Mouse (Mus musculus) mouse trophoblast stem cell (cell line): Measurements from ENCODE around the gene Spg7.
"Not testable (repeated sequence)": the region's sequence is repeated elsewhere in the genome, so short reads cannot be mapped to it uniquely, and the experiment has no call there.

Experiments
- in situ Hi-C, 2 experiments: fragments of 300-500 bp; cut with MseI, MboI; formaldehyde crosslinking; loops; 2 replicates in 1 of 2; 3 replicates in 1 of 2; pipeline ENCODE4 v1.15.1; 2025

Spg7 gene

GRCm38 (mm10) chr8:123041008-123041773 lies 21.6 kb upstream of the Spg7 start:
- in situ Hi-C loops = no loop called here

DNA sequence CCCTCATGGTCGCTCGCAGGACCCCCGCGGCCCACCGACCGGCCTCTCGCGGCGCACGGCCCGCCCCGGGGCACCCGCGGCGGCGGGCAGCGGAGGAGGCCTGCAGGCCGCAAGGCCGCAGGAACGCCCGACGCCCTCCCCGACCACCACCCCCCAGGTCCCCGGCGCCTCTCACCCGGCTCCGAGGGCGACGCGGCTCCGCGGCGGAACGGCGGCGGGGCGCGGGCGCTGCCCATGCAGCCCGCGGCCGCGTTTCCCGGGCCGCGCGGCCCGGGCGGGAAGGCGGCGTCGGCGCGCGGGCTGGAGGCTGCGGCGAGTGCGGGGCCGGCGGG lies 21.0 kb upstream of the Spg7 start:
- in situ Hi-C loops = no loop called here

DNA sequence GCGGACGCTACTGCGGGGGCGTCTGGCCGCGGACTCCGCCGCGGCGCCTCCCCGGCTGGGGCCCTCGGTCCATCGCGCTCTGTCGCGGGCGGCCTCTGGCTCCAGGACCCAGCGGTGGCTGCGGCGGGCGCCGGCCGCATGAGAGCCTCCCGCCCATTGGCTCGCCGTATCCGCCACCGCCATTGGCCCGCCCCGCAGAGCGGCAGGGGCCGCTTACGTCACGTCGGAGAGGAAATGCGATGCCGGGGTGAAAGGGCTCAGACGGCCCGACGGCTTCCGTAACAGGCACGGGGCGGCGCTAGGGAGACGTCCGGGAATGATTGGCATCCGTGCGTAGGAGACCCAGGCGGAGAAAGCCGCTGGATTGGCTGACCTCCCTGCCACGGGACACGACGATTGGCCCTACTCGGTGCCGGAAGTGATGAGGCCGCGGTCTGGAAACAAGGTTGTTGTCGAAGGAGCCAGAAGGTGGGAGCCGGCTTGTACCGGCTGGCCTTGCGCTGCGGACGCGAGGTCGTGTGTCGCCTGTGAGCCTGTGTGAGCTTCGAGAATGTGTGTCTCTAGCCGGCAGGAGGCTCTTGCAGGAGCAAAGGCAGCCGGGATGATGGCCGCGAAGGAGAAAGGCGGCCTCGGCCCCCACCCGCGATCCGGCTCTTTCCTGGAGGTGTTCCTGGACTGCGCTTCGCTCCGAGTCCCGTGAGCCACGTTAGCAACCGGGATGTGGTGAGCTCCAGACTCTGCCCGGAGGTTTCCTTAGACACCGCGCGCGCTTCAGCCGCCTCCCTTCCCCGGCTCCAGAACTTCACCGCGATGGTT lies 20.4 kb upstream of the Spg7 start, which contains the start of gene Ankrd11:
Ankrd11 (minus strand) TSS at position 120 of the 816 bp plus-strand sequence.
- in situ Hi-C loops = no loop called here

DNA sequence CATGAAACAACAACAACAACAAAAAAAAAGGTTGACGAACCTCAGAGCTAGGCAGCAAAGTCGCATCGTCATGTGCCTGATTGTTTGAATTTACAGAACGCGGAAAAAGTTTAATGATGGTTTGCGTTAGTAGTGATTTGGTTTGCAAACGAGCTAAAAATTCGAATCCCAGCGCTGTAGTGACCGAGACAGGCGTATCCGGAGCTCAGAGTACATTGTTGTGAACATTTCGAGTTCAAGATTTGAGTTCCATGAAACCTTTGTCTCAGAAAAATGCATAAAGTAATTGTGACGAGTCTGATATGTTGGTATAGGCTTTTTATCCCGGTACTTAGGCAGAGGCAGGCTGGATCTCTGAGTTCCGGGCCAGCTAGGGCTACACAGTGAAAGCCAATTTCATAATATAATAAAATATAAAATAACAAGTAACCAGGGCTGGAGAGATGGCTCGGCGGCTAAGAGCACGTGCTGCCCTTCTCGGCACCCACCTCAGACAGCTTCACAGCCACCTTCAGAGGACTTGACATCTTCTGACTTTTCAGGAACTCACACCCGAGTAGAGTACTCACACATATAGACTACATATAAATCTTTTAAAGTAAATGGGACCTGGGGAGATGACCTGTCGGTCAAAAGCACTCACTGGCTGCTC lies 19.6 kb upstream of the Spg7 start:
- in situ Hi-C loops = no loop called here

DNA sequence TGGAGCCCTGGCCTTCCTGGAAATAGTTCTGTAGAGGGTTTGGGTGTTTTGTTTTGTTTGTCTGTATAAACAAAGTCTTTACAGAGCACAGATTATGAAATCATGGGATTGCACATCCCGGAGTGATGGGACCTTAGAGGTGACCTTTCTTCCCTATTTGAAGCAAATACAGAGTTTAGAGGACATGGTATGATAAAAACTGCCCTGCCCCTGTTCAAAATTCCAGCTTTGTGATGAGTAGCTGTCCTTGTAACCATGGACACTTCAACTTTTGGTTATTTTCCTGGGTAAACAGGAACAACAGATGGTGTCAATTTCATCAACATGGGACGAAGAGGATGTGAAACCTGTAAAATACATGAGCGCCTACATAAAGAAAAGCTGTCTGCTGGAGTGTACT lies 18.8 kb upstream of the Spg7 start:
- in situ Hi-C loops = no loop called here

GRCm38 (mm10) chr8:123044743-123045425 lies 17.9 kb upstream of the Spg7 start:
- in situ Hi-C loops = not testable (repeated sequence)

GRCm38 (mm10) chr8:123046706-123047105 lies 16.0 kb upstream of the Spg7 start:
- in situ Hi-C loops = no loop called here

DNA sequence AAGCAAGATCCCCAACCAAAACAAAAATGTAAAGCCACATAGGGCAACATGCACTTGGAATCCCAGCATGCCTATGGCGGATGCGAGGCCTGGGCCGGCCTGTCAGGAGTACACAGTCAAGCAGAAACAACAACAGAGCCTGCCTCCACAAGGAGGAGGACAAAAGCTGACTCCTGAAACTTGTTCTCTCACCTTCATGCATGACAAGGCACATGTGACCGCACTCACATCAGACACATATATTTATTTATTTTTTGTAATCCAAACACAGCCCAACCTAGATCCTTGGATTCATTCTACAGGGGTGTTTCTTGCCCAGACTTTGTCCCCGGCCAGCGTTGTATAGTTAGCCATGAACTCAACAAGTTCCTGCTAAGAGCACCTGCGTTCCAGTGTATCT lies 14.9 kb upstream of the Spg7 start:
- in situ Hi-C loops = no loop called here

DNA sequence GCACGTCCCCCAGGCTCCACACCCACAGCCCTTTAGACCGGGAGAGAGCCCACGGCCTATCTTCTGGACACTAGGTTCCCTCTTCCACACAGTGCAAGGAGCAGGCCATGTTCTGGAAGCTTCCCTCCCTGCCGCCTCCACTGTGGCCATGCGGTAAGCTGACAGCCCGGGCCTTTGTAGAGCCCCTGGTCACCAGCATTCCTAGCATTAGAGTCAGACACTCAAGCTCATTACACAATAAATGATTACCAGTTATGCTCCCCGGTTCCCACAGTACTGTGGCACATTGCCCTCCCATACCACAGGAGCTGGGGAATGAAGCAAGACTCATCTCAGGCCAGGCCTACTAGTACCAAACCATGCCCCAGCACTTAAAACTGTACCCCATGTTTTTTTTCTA lies 14.3 kb upstream of the Spg7 start:
- in situ Hi-C loops = no loop called here

GRCm38 (mm10) chr8:123051458-123051857 lies 11.3 kb upstream of the Spg7 start:
- in situ Hi-C loops = no loop called here

GRCm38 (mm10) chr8:123064072-123064471 lies 1.3 kb downstream of the Spg7 start:
- in situ Hi-C loops = no loop called here

- in situ Hi-C loops = no loop called here
These were observed 2.1 kb downstream of the Spg7 start for GRCm38 (mm10) chr8:123064809-123065213.

- in situ Hi-C loops = no loop called here
These were observed 2.7 kb downstream of the Spg7 start for GRCm38 (mm10) chr8:123065214-123066100.

GRCm38 (mm10) chr8:123066101-123066683 lies 3.5 kb downstream of the Spg7 start:
- in situ Hi-C loops = no loop called here

GRCm38 (mm10) chr8:123071176-123071575 lies 8.4 kb downstream of the Spg7 start:
- in situ Hi-C loops = no loop called here

GRCm38 (mm10) chr8:123077213-123077612 lies 14.5 kb downstream of the Spg7 start:
- in situ Hi-C loops = no loop called here

- in situ Hi-C loops = no loop called here
These were observed 20.3 kb downstream of the Spg7 start for GRCm38 (mm10) chr8:123082993-123083392.

GRCm38 (mm10) chr8:123083610-123084009 lies 20.9 kb downstream of the Spg7 start:
- in situ Hi-C loops = no loop called here

- in situ Hi-C loops = no loop called here
These were observed 24.5 kb downstream of the Spg7 start for GRCm38 (mm10) chr8:123087289-123087688.

DNA sequence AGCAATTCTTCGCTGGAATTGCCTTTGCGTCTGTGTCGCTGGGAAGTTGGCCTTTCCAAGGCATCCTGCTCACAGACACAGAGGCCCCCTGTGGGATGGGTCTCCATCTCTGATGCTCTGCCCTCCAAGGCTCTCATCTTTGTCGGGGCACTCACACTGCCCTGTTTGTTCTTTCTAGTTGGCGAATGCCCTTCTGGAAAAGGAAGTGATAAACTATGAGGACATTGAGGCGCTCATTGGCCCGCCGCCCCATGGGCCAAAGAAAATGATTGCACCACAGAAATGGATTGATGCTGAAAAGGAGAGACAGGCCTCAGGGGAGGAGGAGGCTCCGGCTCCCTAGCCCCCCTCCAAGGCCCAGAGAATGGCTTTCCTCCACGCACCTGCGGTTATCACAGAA lies 34.5 kb downstream of the Spg7 start:
- in situ Hi-C loops = no loop called here
